Mouse (Mus musculus) CH12.LX (cell line): ENCODE data around the gene Ccdc96. TPM values are rescaled to one million over a fixed set of nuclear protein-coding genes. Genes with fewer than 3 reads are reported as not detected.
A peak's percentile ranks its signal among the peaks of the same experiment; 100 is the strongest.

Source experiments
- DNase-seq: peaks from one replicate; pipeline ENCODE4 v3.0.0-alpha.2; 2013; ENCODE audit errors: extremely low read depth
- H3K27ac ChIP-seq: 2 replicates; pipeline ENCODE4 v1.5.1; 2012; ENCODE audit warnings: low read depth, mild to moderate bottlenecking, control low read depth, moderate library complexity; ENCODE audit not compliant: insufficient read depth
- H3K27me3 ChIP-seq: replicated peaks from 2 replicates; pipeline ENCODE3; 2012; ENCODE audit warnings: inconsistent platforms
- H3K36me3 ChIP-seq, 2 experiments: replicated peaks in 1 of 2; 2 replicates each; pipeline versions ENCODE3 to v1.6.1; 2012; ENCODE audit warnings: inconsistent platforms in 1 of 2, low read length in 1 of 2, mild to moderate bottlenecking in 1 of 2, mixed read lengths in 1 of 2, moderate library complexity in 1 of 2; ENCODE audit not compliant: control insufficient read depth in 1 of 2, insufficient read depth in 1 of 2
- H3K4me1 ChIP-seq, 2 experiments: 2 replicates each; pipeline ENCODE4 v1.6.1; 2012; ENCODE audit warnings: inconsistent platforms in 1 of 2, moderate library complexity in 1 of 2; ENCODE audit not compliant: insufficient read depth in 2 of 2, control insufficient read depth in 1 of 2
- H3K4me2 ChIP-seq: 2 replicates; pipeline ENCODE4 v1.6.1; 2012; ENCODE audit warnings: low read depth, mild to moderate bottlenecking, control low read depth; ENCODE audit not compliant: poor library complexity, insufficient read depth, severe bottlenecking
- H3K4me3 ChIP-seq, 3 experiments: fragments of 150-350 bp in 1 of 3; sonication (generic) in 1 of 3; replicated peaks in 1 of 3; 2 replicates each; pipeline versions ENCODE3 to v1.5.1; 2011 to 2012; ENCODE audit warnings: low read depth in 2 of 3, low read length in 2 of 3, mild to moderate bottlenecking in 2 of 3, moderate library complexity in 2 of 3, control low read depth in 1 of 3, improper control_type of control experiment in 1 of 3, inconsistent platforms in 1 of 3, mixed read lengths in 1 of 3; ENCODE audit not compliant: poor library complexity in 1 of 3
- H3K79me2 ChIP-seq: replicated peaks from 2 replicates; pipeline ENCODE4 v1.6.1; 2012; ENCODE audit warnings: mild to moderate bottlenecking, moderate library complexity; ENCODE audit not compliant: control insufficient read depth, poor library complexity, insufficient read depth, severe bottlenecking; ENCODE audit errors: extremely low read depth
- H3K9ac ChIP-seq: 2 replicates; pipeline ENCODE4 v1.6.1; 2012; ENCODE audit warnings: low read depth, mild to moderate bottlenecking, control low read depth, moderate library complexity; ENCODE audit not compliant: insufficient read depth
- H3K9me3 ChIP-seq: replicated peaks from 2 replicates; pipeline ENCODE3; 2012; ENCODE audit warnings: low read length, inconsistent platforms, mixed read lengths
- CTCF ChIP-seq, 2 experiments: IDR thresholded peaks in 1 of 2; conservative IDR thresholded peaks in 1 of 2; 2 replicates each; pipeline ENCODE4 v1.5.1; 2011 to 2012; ENCODE audit warnings: low read depth in 2 of 2, low read length in 2 of 2, improper control_type of control experiment in 1 of 2, inconsistent platforms in 1 of 2, mild to moderate bottlenecking in 1 of 2, moderate library complexity in 1 of 2
- JUN ChIP-seq: IDR thresholded peaks from 2 replicates; pipeline ENCODE4 v1.6.1; 2011; ENCODE audit warnings: low read depth, mild to moderate bottlenecking, low read length, improper control_type of control experiment, moderate library complexity; ENCODE audit not compliant: insufficient read depth
- JUND ChIP-seq: conservative IDR thresholded peaks from 2 replicates; pipeline ENCODE4 v1.6.1; 2011; ENCODE audit warnings: low read depth, low read length, improper control_type of control experiment
- MYC ChIP-seq: IDR thresholded peaks from 2 replicates; pipeline ENCODE4 v1.6.1; 2011; ENCODE audit warnings: low read depth, mild to moderate bottlenecking, improper control_type of control experiment, low read length
- NRF1 ChIP-seq: IDR thresholded peaks from 2 replicates; pipeline ENCODE4 v1.6.1; 2014; ENCODE audit warnings: low read depth, mild to moderate bottlenecking, inconsistent platforms, low read length, improper control_type of control experiment, moderate library complexity
- PAX5 ChIP-seq: IDR thresholded peaks from 2 replicates; pipeline ENCODE4 v1.6.1; 2012; ENCODE audit warnings: low read length, inconsistent platforms, mixed read lengths
- POLR2A ChIP-seq: IDR thresholded peaks from 2 replicates; pipeline ENCODE4 v1.6.1; 2011; ENCODE audit warnings: low read depth, mild to moderate bottlenecking, improper control_type of control experiment, low read length
- POLR2AphosphoS2 ChIP-seq: IDR thresholded peaks from 2 replicates; pipeline ENCODE4 v1.6.1; 2011; ENCODE audit warnings: low read depth, low read length, improper control_type of control experiment
- RAD21 ChIP-seq: IDR thresholded peaks from 2 replicates; pipeline ENCODE4 v1.6.1; 2011; ENCODE audit warnings: low read depth, mild to moderate bottlenecking, low read length, improper control_type of control experiment, moderate library complexity
- RCOR1 ChIP-seq: conservative IDR thresholded peaks from 2 replicates; pipeline ENCODE4 v1.6.1; 2012; ENCODE audit warnings: low read depth, mild to moderate bottlenecking, inconsistent platforms, low read length, improper control_type of control experiment
- SIN3A ChIP-seq: IDR thresholded peaks from 2 replicates; pipeline ENCODE4 v1.6.1; 2012; ENCODE audit warnings: low read length, improper control_type of control experiment, inconsistent platforms
- SMC3 ChIP-seq: IDR thresholded peaks from 2 replicates; pipeline ENCODE4 v1.6.1; 2011; ENCODE audit warnings: low read depth, low read length, improper control_type of control experiment
- TBP ChIP-seq: conservative IDR thresholded peaks from 2 replicates; pipeline ENCODE4 v1.6.1; 2011; ENCODE audit warnings: low read depth, low read length, improper control_type of control experiment
- TCF12 ChIP-seq: IDR thresholded peaks from 2 replicates; pipeline ENCODE4 v1.6.1; 2014; ENCODE audit warnings: low read depth, mild to moderate bottlenecking, inconsistent platforms, low read length, improper control_type of control experiment
- ZC3H11A ChIP-seq: IDR thresholded peaks from 2 replicates; pipeline ENCODE4 v1.6.1; 2012; ENCODE audit warnings: low read depth, mild to moderate bottlenecking, inconsistent platforms, low read length, improper control_type of control experiment
- dilution Hi-C: fragments of 300-500 bp; cut with MboI; formaldehyde crosslinking; loops from 2 replicates; pipeline ENCODE4 v1.14.3; 2020; ENCODE audit warnings: low sequenced_read_pairs; ENCODE audit not compliant: extremely low pct_unique_long_range_greater_than_20kb, extremely low pct_ligation_motif_present
- in situ Hi-C: fragments of 300-500 bp; cut with MboI; formaldehyde crosslinking; loops from 3 replicates; pipeline ENCODE4 v1.14.3; 2019; ENCODE audit warnings: low sequenced_read_pairs, low pct_ligation_motif_present, low pct_unique_long_range_greater_than_20kb, mixed read lengths
- polyA plus RNA-seq: library from polyadenylated mRNA; unstranded; fragments of >175 nt; gene quantifications from 2 replicates; pipeline ENCODE4 v1.2.1, GENCODE M21; 2012; ENCODE audit warnings: low read depth; ENCODE audit not compliant: insufficient read length
- total RNA-seq, 2 experiments: library from RNA; depleted of rRNA; stranded (reverse); fragments of 300-350 nt in 1 of 2; fragments of >200 nt in 1 of 2; gene quantifications; 2 replicates each; pipeline ENCODE4 v1.2.3; 2012 to 2014

Ccdc96 gene
- total and polyA plus RNA-seq, 3 experiments = 0.26 to 0.41 (median 0.34) TPM

- Histone ChIP-seq H3K4me2 (no peak overlapping the region), H3K27ac (no peak overlapping the region), H3K9me3 (no peaks in the 10 kb centered on the region), H3K27me3 (no peaks in the 10 kb centered on the region), H3K36me3 (peaks cover 36 to 96% of the 10 kb centered on the region in 2 experiments), H3K9ac (no peak overlapping the region), H3K79me2 (no peaks in the 10 kb centered on the region), H3K4me3 (no peak overlapping the region), H3K4me1 (peaks cover 0 to 4% of the 10 kb centered on the region in 2 experiments; a peak in 1 of 4 replicates)
- in situ Hi-C loops = no loop called here
- TF ChIP-seq SIN3A (no peak), CTCF (conservative IDR thresholded peaks at IDR 0.05 in 1 of 2, IDR thresholded peaks at IDR 0.05 in 1 of 2; ENCODE audit: low read depth in 2 of 2, low read length in 2 of 2) (no peak), JUN (no peak)
- DNase-seq = no peak
- dilution Hi-C loops = no loop called here
Observed at GRCm38 (mm10) chr5:36523219-36523703, 38.9 kb downstream of the Ccdc96 start.

- peaks cover 19 to 85% of the 10 kb centered on the region in 2 experiments for H3K36me3 ChIP-seq
- in situ Hi-C loops = loop anchor here (5.0 kb wide), 1 partner anchor 57 kb away; no protein-coding TSS in a partner anchor
Observed at GRCm38 (mm10) chr5:36525216-36525615, 40.8 kb downstream of the Ccdc96 start.

GRCm38 (mm10) chr5:36526274-36526673 lies 41.9 kb downstream of the Ccdc96 start:
- in situ Hi-C loops = loop anchor here (5.0 kb wide), 1 partner anchor 56 kb away; no protein-coding TSS in a partner anchor
- no peak overlapping the region for H3K4me2 ChIP-seq
- H3K4me3 ChIP-seq = no peak overlapping the region
- no peaks in the 10 kb centered on the region for H3K27me3 ChIP-seq
- TF ChIP-seq SMC3 (peak; percentile 60), RCOR1 (no peak), RAD21 (peak; percentile 66), POLR2AphosphoS2 (no peak), CTCF (conservative IDR thresholded peaks at IDR 0.05 in 1 of 2, IDR thresholded peaks at IDR 0.05 in 1 of 2; ENCODE audit: low read depth in 2 of 2, low read length in 2 of 2) (peak in 1 of 2 experiments; percentile 69; a peak in 2 of 4 replicates)
- DNase-seq = no peak
- peaks cover 11 to 74% of the 10 kb centered on the region in 2 experiments for H3K36me3 ChIP-seq
- no peaks in the 10 kb centered on the region for H3K9me3 ChIP-seq
- no peak overlapping the region for H3K27ac ChIP-seq
- H3K79me2 ChIP-seq = 0 out of 2 replicates have a peak, but pooled peaks cover under 1% of the 10 kb centered on the region
- no peak overlapping the region for H3K9ac ChIP-seq
- dilution Hi-C loops = no loop called here
- peaks cover 6 to 27% of the 10 kb centered on the region in 2 experiments; a peak in 3 of 4 replicates for H3K4me1 ChIP-seq

More at GRCm38 (mm10) chr5:36525216-36525615, 40.8 kb downstream of the Ccdc96 start:
- TF ChIP-seq ZC3H11A (no peak), MYC (no peak), POLR2AphosphoS2 (no peak), POLR2A (no peak), NRF1 (no peak), PAX5 (no peak), JUND (no peak), TCF12 (no peak), JUN (no peak), TBP (no peak)
- Histone ChIP-seq H3K4me3 (no peak overlapping the region), H3K27ac (no peak overlapping the region), H3K9ac (no peak overlapping the region), H3K4me1 (peaks cover 6 to 19% of the 10 kb centered on the region in 2 experiments; a peak in 3 of 4 replicates), H3K27me3 (no peaks in the 10 kb centered on the region), H3K79me2 (no peaks in the 10 kb centered on the region), H3K9me3 (no peaks in the 10 kb centered on the region), H3K4me2 (no peak overlapping the region)
- DNase-seq = no peak
- dilution Hi-C loops = no loop called here
